Mouse (Mus musculus) cerebellum, postnatal 25 days (tissue): ENCODE results near the gene BC005537.
"Not testable (repeated sequence)": the region's sequence is repeated elsewhere in the genome, so short reads cannot be mapped to it uniquely, and the experiment has no call there.

ENCODE experiments used
- DNase-seq, 2 experiments: peaks; one replicate each; pipeline ENCODE4 v3.0.0; 2021; ENCODE audit warnings: mixed read lengths in 2 of 2

Gene BC005537

GRCm38 (mm10) chr13:24801308-24801921 is at the start of gene BC005537:
BC005537 (plus strand) TSS chr13:24801657.
- DNase-seq: peak; percentile 66 to 70

GRCm38 (mm10) chr13:24756756-24757155 is 44.7 kb upstream of the BC005537 start:
- no peak for DNase-seq

DNA sequence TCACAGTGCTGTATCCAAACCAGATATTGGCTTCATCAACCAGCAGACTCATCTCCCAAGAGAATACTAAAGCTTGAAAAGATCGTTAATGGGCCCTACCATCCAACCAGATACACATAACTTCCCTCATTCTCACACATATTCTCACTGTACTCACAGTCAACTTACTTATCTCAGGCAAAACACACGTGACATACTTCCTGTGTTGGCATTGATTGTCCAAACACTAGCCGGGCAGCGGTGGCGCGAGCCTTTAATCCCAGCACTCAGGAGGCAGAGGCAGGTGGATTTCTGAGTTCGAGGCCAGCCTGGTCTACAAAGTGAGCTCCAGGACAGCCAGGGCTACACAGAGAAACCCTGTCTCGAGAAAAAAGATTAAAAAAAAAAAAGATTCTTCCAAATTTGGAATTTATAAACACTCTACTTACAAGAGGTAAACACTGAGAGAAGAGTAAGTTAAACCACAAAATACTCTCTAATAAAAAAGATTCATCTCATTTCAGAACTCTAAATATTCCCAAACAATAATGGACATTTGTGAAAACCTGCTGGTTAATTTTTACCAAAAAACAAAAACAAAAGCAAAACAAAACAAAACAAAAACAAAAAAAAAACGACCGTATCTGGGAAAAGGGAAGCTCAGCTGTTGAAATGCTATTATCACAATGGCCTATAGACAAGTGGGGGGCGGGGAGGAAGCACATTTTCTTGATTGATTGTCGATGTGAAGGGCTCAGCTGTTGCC is 43.5 kb upstream of the BC005537 start:
- DNase-seq: no peak

- no peak for DNase-seq
Measured at GRCm38 (mm10) chr13:24759451-24759850, 42.0 kb upstream of the BC005537 start.

DNA sequence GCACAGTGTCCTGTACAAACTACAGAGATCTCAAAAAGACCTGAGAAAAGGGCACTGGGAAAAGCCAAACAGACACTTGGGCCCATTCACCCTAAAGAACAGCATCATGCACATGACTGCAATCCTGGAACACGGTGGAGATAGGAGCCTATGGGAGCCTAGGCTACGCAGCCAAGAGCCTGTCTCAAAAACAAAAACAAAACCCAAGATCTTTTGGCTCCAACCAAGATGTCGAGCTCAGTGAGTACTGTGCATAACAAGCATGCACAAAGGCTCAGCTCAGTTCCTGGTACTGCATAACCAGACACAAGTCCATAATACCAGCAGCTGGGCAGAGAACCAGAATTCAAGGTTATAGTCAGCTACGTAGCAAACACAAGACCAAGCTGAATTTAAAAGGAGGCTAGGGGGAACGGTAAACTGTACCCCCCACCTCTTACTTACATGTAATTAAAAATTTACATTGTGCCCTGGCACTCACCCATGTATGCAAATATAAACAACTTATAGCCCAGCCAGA is 41.0 kb upstream of the BC005537 start:
- DNase-seq: no peak

DNA sequence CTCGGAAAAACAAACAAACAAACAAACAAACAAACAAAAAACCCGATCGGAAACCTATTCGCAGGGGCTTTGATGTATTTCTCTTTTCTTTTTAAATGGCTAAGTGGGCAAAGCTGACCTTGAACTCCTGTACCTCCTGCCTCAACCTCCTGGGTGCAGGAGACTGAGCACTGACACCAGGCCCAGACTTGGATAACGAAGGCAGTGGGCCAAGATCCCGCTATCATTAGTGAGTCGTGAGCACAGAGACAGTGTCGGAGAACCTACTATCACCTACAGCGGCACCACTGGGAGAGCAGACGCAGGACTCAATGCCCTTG is 40.4 kb upstream of the BC005537 start:
- DNase-seq: no peak

DNA sequence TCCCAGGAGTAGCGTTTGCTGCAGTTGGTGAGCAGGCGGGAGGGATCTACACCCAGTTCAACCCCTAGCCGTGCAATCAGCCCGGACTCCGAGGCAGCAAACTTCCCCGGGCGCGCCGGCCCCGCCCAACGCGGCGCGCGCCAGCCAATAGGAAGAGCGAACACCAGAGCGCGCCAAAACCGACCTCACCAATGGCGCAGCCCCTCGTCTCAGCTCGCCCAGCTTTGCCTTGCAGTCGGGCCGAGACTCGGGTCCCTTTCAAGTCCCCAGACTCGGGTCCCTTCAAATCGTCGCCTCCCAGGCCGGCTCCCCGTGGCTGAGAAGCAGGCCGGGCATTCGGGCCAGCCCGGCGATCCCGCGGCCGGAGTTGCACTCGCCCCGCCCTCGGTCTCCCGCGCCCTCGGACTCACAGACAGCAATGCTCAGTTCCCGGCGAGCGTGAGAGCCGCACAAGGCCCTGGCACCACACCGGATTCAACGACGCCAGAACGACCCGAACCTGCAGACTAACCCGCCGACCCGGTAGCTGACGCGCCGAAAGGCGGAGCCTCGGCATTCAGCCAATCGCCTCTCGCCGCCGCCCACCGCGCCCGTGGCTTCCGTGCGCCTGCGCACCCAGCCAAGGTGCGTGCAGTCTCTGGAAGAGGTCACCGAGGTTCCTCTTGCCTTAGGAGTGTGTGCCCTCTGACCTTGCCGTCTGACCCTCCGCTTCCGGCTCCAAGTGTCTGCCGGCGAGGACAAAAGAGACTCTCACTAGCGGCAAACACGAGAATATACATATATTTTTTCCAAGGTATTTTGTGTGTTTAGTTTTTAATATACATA is 39.8 kb upstream of the BC005537 start, which contains the start of gene Gmnn:
Gmnn (minus strand) TSS at position 521 of the 825 bp plus-strand sequence.
- DNase-seq: peak; percentile 86 to 91

DNA sequence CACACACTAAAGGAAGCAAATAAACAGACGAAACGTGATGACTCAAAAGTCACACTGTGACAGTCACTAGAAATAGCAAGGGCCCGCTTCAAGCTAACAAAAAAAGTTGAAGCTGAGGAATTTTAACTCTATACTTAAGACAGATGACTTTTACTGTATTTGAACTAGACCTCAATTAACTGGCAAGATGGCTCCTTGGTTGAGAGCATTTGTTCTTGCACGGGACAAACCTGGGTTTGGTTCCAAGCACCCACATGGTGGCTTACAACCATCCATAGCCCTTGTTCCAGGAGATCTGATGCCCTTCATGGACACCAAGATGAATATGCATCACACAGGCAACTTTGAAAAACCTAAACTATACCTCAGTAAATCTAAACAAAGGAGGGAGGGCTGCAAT is 39.2 kb upstream of the BC005537 start:
- DNase-seq: no peak

- not testable (repeated sequence) for DNase-seq
Measured at GRCm38 (mm10) chr13:24767809-24768208, 33.6 kb upstream of the BC005537 start.

DNA sequence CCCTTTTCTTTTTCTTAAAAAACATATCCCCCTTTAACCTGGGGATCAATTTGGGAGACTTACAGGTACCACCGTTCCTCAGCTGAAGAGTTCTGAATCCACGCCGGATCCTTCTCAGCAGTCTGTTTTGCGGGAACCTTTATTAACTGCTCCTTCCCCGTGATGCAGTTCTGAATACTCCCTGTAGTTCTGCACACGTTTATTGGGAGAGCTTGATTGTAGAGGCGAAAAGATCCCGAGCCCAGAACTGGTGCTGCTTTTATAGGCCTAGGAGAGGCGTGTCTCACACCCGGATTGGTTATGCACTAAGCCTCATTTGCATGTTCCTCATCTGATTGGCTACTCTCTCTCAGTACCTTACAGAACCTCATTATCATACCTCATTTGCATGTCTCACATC is 30.0 kb upstream of the BC005537 start:
- not testable (repeated sequence) for DNase-seq

DNA sequence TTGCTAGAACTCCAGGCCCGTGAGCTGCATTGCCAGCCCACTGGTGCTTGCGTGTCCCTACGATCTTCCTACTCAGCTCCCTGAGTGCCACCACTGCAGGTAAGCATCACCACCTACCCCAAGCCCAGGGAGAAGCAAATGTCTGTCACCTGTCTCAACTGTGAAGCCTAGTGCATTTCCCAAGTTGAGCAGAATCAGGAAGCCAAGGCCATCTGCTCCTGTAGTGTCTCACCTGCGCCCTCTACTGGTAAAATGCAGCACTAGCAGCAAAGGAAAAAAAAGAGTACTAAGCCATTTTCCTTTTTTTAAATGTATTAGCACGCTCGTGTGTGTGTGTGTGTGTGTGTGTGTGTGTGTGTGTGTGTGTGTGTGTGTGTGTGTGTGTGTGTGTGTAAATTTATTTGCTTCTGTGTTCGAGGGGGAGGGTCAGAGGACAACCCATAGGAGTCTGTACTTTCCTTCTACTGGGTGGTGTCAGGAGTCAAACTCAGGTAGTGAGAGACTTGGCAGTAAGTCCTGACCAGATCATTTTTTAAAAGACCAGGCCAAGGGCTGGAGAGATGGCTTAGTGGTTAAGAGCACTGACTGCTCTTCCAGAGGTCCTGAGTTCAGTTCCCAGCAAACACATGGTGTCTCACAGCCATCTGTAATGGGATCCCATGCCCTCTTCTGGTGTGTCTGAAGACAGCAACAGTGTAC is 25.2 kb upstream of the BC005537 start:
- DNase-seq: peak; percentile 45 to 69

DNA sequence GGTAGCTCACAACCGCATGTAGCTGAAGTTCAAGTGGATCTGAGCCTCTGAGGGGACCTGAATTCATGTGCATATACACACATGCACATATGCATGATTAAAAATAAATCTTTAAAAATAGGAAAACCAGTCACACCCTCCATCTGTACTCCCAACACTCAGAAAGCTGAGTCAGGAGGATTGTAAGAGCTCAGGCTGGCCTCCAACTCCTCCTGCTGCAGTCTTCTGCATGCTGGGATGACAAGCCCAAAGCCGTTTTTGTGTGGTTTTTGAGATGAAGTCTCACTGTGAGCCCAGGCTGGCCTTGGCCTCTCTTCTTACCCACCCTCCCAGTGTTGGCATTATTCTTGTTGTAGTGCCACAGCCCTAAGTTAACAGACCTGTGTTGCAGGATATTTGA is 23.4 kb upstream of the BC005537 start:
- DNase-seq: no peak

DNA sequence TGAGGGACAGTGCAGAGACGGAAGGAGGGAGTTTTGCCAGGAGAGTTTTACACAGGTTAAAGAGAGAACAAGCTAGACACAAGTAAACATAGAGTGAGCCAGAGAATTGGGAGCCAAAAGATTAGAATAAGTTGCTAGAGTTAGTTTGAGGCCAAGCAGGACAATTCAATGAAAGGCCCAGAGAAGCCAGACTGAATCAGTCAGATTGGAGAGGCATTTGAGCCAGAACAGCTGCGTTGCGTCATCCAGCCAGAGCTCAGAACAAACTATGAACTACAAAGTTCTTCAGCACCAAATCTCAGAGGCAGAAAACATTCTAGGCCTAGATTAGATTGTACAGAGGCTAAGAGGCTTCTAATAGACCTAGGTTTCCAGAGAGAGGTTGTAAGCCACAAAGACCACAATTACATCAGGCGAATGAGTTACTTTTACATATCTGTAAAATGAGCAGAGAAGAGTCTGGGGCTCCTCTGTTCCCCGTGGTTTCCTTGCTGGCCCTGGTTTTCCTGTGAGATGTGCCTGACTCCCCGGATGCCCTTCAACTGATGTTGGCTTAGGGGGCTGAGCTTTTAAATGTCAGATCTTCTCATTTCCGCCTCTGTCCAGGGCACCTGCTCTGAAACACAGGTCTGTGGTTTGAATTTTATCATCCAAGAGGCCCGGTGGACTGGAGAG is 22.6 kb upstream of the BC005537 start:
- no peak for DNase-seq

DNA sequence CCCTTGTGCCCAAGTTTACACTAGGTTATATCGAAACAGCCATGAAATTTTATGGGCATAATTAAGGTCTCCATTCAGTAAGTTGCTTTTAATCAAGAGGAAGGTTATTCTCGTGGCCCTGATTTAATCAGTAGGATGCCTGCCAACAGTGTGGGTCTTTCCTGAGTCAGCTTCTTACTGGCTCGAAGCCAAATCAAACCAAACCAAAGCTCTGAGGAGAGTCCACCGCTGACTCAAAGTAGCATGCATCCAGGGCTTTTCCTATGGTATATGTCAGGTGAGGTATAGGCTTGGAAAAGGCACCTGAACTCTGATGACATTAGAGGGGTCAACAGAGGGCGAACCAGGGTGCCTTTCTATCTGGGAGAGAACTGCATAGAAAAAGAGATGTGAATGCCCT is 19.5 kb upstream of the BC005537 start:
- DNase-seq: no peak

- peak; percentile 58 to 77 for DNase-seq
Measured at GRCm38 (mm10) chr13:24786014-24786490, 15.4 kb upstream of the BC005537 start.

GRCm38 (mm10) chr13:24787477-24787876 is 14.0 kb upstream of the BC005537 start:
- no peak for DNase-seq

GRCm38 (mm10) chr13:24791349-24791748 is 10.1 kb upstream of the BC005537 start:
- no peak for DNase-seq

DNA sequence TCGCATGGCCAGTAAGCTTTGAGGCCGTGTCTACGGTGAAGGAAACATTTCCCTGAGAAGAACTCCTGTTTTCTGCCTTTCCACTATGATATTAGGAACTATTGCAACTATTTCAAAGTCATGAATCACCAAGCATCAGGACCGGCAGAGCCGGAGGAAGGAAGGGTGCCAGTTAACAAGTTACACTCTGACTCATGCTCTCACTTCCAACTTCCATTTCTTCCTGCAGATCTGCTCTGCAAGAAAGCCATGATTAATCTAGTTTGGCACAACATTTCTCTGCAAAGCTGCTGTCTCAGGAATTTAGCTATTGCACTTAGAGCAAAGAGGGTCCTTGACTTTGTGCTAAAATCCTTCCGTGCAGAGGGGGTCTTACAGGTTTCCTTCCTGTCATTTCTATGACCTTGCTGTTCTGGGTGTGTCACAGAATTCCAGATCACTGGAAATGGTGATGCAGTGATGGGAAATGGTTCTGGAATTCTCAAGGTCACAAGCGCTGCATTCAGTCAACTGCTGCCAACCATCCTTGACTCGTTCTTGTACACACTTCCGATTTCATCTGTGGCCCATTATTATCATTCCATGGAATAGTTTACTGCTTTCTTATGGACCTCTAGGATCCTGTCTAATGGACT is 8.9 kb upstream of the BC005537 start:
- no peak for DNase-seq

DNA sequence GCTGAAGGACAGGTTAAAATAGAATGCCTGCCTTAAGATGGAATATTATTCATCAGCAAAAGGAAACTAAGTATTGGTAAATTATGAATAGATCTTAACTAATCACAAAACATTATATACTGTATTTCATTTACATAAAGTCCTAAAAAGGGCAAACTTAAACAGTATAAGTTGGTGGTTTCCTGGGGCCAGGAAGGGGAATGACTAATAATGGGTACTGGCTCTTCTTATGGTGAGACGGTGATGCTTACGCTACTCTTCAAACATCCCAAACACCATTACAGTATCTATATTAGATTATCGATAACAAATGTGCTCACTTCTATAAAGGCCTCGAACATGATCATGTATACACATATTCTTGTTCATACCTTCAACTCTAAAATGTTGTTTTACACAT is 2.8 kb upstream of the BC005537 start:
- DNase-seq: no peak

DNA sequence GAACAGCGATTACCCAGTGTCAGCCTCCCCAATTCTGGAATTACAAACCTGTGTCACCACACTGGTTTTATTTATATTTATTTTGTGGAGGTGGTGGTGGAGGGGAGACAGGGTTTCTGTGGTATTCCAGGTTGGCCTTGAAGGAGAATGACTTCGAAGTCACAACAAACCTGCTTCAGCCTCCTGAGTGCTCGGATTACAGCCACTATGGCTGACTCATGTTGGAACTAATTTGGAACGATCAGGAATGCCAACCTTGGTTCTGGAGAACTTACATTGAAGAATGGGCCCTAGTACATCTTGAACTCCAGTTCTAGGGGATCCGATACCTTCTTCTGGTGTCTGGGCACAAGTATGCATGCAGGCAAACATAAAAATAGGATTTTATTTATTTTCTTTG is 2.1 kb upstream of the BC005537 start:
- no peak for DNase-seq

GRCm38 (mm10) chr13:24799925-24800673 is 1.4 kb upstream of the BC005537 start:
- peak; percentile 61 to 72 for DNase-seq
